Mouse (Mus musculus) layer of hippocampus, postnatal 25 days (tissue): ENCODE results near the gene Zfp618. TPM values are rescaled to one million over a fixed set of nuclear protein-coding genes. Genes with fewer than 3 reads are reported as not detected.

ENCODE experiments used
- DNase-seq, 2 experiments: peaks; one replicate each; pipeline ENCODE4 v3.0.0; 2022; ENCODE audit warnings: mixed read lengths in 2 of 2, low spot score in 1 of 2; ENCODE audit errors: extremely low spot score in 1 of 2
- total RNA-seq, 2 experiments: library from RNA; stranded (reverse); gene quantifications; 2 replicates each; pipeline ENCODE4 v1.2.3; 2021

Gene Zfp618
- total RNA-seq, 2 experiments from 2014 or later = 2.5 to 3.4 TPM

DNA sequence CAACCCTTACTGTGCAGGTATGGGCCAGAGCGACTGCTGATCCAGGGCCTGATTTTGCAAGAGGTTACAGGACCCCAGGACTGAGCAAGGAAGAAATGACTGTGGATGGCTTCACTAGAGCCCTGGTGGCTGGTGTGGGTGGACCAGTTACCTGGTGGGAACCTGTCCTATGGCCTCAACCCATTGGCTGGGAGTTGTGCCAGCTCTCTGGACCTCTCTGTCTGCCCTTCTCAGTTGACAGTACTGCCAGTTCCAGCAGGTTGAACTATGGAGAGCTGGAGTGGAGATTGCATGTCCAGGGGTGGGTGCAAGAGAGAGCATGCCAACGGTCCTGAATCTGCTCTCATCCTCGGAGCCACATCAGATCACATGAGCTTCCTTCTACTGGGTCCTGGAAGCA, 60.9 kb downstream of the Zfp618 start:
- no peak for DNase-seq

- no peak for DNase-seq
Observed at GRCm38 (mm10) chr4:63027451-63027850, 62.1 kb downstream of the Zfp618 start.

DNA sequence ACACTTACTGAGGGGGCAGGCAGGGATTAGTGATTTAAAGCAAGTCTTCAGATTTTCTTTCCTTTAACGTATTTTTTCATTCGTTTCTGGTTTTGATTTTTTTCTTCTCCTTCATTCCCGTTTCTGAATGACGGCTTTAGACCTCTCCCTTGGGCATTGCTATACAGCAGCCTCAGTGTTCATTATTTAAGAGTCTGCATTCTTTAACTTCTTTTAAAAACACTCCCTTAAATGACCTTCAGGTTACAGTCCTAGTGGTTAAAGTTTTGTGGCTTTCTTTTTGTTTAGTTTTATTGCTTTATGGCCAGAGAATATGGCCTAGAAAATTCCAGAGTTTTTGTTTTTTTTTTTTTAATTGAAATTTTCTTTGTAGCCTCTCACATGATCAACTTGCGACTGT, 64.8 kb downstream of the Zfp618 start:
- DNase-seq = no peak

DNA sequence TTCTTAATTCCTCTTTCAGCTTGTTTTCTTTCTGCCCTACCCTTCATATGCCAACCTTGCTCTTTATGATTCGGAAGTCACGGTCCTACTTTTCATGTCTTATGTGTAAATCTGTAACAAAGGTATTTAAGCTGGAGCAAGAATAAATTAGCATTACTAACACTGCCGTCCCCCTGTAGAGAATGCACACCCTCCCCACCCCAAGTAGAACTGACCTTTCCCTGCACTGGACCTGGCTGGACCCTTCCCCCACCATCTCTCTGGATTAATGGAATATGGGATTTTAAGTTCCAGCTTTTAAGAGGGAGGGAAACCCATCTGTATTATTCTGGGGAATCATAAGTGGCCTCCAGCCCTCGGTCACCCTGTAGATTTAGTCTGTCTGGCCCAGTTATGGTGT, 65.9 kb downstream of the Zfp618 start:
- DNase-seq = no peak

- no peak for DNase-seq
Observed at GRCm38 (mm10) chr4:63032581-63033006, 67.2 kb downstream of the Zfp618 start.

- DNase-seq = no peak
Observed at GRCm38 (mm10) chr4:63033724-63034123, 68.4 kb downstream of the Zfp618 start.

- no peak for DNase-seq
Observed at GRCm38 (mm10) chr4:63035991-63036390, 70.6 kb downstream of the Zfp618 start.

- no peak for DNase-seq
Observed at GRCm38 (mm10) chr4:63036790-63037189, 71.4 kb downstream of the Zfp618 start.

GRCm38 (mm10) chr4:63037555-63037954, 72.2 kb downstream of the Zfp618 start:
- no peak for DNase-seq

GRCm38 (mm10) chr4:63038265-63038664, 72.9 kb downstream of the Zfp618 start:
- no peak for DNase-seq

GRCm38 (mm10) chr4:63038937-63039336, 73.6 kb downstream of the Zfp618 start:
- no peak for DNase-seq

GRCm38 (mm10) chr4:63048606-63049005, 83.2 kb downstream of the Zfp618 start:
- DNase-seq = no peak

DNA sequence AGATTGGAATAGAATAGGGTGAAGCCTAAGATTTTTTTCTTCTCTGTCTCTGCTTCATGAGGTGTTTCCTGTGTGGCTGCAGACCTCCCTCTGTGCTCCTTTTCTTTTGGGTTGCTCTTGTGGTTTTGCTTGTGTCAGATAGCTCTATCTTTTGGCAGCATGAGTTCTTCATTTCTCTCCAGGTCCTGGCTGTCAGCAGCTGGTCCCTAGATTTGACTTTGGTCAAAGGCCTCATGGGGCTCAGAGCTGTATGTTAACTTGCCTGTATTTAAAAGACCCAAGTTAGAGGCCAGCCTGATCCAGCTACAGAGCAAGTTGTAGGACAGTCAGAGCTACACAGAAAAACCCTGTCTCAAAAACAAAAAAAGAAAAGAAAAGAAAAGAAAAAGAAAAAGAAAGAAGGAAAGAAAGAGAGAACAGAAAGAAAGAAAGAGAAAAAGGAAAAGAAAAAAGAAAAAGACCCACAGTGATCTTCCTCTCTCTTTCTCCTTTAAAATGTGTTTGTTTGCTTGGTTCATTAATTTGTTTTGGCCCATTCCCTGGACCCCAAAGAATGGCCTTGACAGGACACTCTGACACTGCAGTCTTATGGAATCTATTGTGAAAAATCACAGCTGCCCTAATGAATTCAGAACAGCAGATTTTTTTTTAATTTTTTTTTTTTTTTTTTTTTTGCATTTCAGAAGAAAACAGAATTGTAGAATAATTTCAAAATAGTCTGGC, 84.4 kb downstream of the Zfp618 start:
- no peak for DNase-seq

- no peak for DNase-seq
Observed at GRCm38 (mm10) chr4:63050319-63050676, 84.9 kb downstream of the Zfp618 start.

DNA sequence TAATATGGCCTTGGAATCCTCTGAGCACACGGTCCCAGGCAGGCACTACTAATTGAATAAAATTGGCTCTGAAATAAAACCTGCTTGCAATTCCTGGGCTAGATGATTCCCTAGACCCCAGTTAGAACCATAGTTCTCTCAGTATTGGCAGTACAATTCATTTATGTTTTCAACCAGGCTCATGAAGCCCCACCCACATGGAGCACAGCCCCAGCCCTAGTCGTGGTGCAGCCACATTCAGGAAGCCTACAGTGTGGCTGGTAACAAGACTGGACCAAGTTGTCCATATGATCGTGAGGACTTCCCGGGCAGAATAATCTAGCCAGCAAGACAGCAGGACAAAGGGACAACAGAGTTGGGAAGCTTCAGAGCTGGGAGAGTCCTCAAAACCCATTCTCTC, 85.6 kb downstream of the Zfp618 start:
- no peak for DNase-seq

GRCm38 (mm10) chr4:63051940-63052661, 86.7 kb downstream of the Zfp618 start:
- no peak for DNase-seq

DNA sequence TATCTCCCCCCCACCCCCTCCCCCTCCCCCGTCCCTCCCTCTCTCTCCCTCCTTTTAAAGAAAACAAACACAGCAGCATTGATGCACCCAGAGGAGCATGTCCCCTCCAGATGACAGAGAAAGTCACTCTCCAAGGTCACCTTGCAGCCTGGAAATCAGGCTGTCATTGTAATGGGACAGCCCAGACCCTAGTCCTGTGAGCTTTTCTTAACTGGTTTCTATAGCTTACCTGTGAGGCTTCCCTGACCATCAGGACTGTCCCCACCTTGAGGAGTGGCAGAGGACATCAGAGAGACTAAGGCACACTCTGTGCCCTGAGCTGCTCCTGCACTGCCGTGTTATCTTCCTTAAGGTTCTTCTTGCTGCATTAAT, 87.3 kb downstream of the Zfp618 start:
- DNase-seq = no peak

DNA sequence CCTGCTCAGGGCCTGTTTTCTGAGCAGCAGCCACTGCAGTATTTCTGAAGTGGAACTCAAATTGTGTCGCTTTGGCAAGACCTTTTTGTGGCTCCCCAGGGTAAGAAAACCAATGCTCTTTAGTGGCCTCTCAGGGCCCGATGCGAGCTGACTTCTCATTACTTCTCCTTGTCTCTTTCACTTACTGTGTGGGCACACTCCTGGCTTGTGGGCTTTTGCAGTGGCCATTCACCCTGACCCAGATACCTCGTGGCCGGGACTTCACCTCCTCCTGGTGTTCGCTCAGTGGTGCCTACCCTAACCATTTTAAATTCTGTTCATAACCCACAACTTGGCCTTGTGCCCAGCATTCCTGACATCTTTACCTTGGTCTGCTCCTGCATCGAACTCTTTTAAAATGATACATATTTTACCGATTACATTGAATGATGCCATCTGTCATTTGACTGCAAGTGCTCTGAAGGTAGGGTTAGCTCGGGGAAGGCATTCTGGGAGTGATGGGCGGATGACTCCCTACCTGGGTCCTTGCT, 89.9 kb downstream of the Zfp618 start:
- DNase-seq = no peak

- no peak for DNase-seq
Observed at GRCm38 (mm10) chr4:63056641-63057415, 91.5 kb downstream of the Zfp618 start.

GRCm38 (mm10) chr4:63057581-63057980, 92.2 kb downstream of the Zfp618 start:
- no peak for DNase-seq

GRCm38 (mm10) chr4:63058686-63059085, 93.3 kb downstream of the Zfp618 start:
- DNase-seq = no peak
